Mouse (Mus musculus): ENCODE measurements at regions not wholly inside any gene's neighbourhood (a gene's known extent, or its start where the extent isn't known, plus 50 kb on each side); places are given as distances from the start of the nearest gene placed in this dataset.

GRCm38 (mm10) chr17:45808374-45808773 lies 74.7 kb upstream of the 1600014C23Rik start:
- TF ChIP-seq CTCF (IDR thresholded peaks at IDR 0.05; ENCODE audit: low read depth, low read length) (no peak), POLR2A (IDR thresholded peaks at IDR 0.05; ENCODE audit: borderline replicate concordance, low read depth, low read length) (no peak)
